Mouse (Mus musculus): ENCODE measurements around the gene Tox2.

DNA sequence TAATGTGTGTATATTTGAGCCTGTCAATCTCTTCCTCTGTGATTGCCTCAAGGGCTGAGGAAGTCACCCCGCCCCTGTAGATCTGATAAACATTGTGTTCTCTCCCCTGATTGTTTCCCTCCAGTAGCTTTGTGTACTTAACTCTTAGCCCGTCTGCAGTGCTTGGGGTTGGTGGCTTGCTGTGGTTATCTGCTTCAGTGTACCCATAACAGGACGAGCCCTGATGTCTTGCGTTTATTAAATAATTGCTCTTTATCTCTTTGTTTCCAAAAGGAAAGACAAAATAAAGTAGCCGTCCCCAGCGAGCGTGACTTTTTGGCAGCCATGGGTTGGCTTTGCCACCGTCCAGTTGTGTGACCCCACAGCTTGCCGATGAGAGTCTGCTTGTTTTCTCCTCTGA lies 30.7 kb downstream of the Tox2 start:
- no peak for TF ChIP-seq POLR2A (IDR thresholded peaks at IDR 0.05; ENCODE audit: extremely low read depth, insufficient read depth, low read length)
- no peak for TF ChIP-seq CTCF (IDR thresholded peaks at IDR 0.05; ENCODE audit: extremely low read depth, insufficient read depth, low read length)
